Mouse (Mus musculus): ENCODE data around the gene Glcci1.

DNA sequence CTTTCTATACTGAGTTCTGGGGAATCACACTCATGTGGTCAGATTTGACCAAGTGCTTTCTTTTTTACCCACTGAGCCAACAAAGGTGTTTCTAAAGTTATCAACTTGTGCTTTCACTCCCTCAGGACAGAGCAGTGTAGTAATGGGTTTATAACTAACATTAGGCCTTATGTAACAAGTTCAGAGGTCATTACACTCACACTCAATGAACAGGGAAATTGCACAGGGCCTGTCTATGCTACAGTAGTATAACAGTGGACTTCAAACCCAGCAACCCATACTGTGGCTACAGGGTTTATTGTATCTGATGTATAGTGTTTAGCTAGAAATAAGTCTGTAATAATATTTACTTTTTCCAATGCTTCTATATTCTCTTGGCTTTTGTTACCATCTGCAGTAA lies 2.8 kb upstream of the Glcci1 start:
- TF ChIP-seq HCFC1 (IDR thresholded peaks at IDR 0.05; ENCODE audit: borderline replicate concordance, insufficient read depth, low read length) (no peak), ZC3H11A (IDR thresholded peaks at IDR 0.05; ENCODE audit: borderline replicate concordance, low read depth, low read length) (no peak), MAFK (IDR thresholded peaks at IDR 0.05; ENCODE audit: insufficient read depth, low read depth, low read length) (no peak), CHD2 (IDR thresholded peaks at IDR 0.05; ENCODE audit: low read depth, low read length) (no peak), ZNF384 (IDR thresholded peaks at IDR 0.05; ENCODE audit: low read depth, low read length) (no peak)
